Mouse (Mus musculus): ENCODE data around the gene Gfra1.

Gene Gfra1

GRCm38 (mm10) chr19:58388851-58389447 lies 66.8 kb downstream of the Gfra1 start:
- DNase-seq: no peak

GRCm38 (mm10) chr19:58383273-58383672 lies 72.4 kb downstream of the Gfra1 start:
- no peak for DNase-seq

- DNase-seq: no peak
Observed at GRCm38 (mm10) chr19:58382535-58382934, 73.2 kb downstream of the Gfra1 start.

GRCm38 (mm10) chr19:58377969-58378368 lies 77.7 kb downstream of the Gfra1 start:
- DNase-seq: no peak

GRCm38 (mm10) chr19:58376675-58377102 lies 79.0 kb downstream of the Gfra1 start:
- DNase-seq: peak; percentile 43

GRCm38 (mm10) chr19:58374648-58375047 lies 81.1 kb downstream of the Gfra1 start:
- no peak for DNase-seq

- DNase-seq: no peak
Observed at GRCm38 (mm10) chr19:58374155-58374554, 81.6 kb downstream of the Gfra1 start.

- no peak for DNase-seq
Observed at GRCm38 (mm10) chr19:58368513-58368912, 87.2 kb downstream of the Gfra1 start.

- no peak for DNase-seq
Observed at GRCm38 (mm10) chr19:58364688-58365087, 91.0 kb downstream of the Gfra1 start.

GRCm38 (mm10) chr19:58360982-58361381 lies 94.7 kb downstream of the Gfra1 start:
- DNase-seq: no peak

- DNase-seq: no peak
Observed at GRCm38 (mm10) chr19:58358063-58358462, 97.6 kb downstream of the Gfra1 start.

- DNase-seq: no peak
Observed at GRCm38 (mm10) chr19:58353953-58354352, 101.8 kb downstream of the Gfra1 start.

- DNase-seq: no peak
Observed at GRCm38 (mm10) chr19:58353260-58353870, 102.3 kb downstream of the Gfra1 start.

- DNase-seq: no peak
Observed at GRCm38 (mm10) chr19:58349890-58350408, 105.8 kb downstream of the Gfra1 start.

GRCm38 (mm10) chr19:58345137-58345536 lies 110.6 kb downstream of the Gfra1 start:
- DNase-seq: no peak

- no peak for DNase-seq
Observed at GRCm38 (mm10) chr19:58341351-58341750, 114.4 kb downstream of the Gfra1 start.

- no peak for DNase-seq
Observed at GRCm38 (mm10) chr19:58340221-58340620, 115.5 kb downstream of the Gfra1 start.

GRCm38 (mm10) chr19:58336802-58337201 lies 118.9 kb downstream of the Gfra1 start:
- DNase-seq: no peak

- no peak for DNase-seq
Observed at GRCm38 (mm10) chr19:58335585-58336530, 119.9 kb downstream of the Gfra1 start.

- no peak for DNase-seq
Observed at GRCm38 (mm10) chr19:58329305-58329704, 126.4 kb downstream of the Gfra1 start.

GRCm38 (mm10) chr19:58328014-58328413 lies 127.7 kb downstream of the Gfra1 start:
- DNase-seq: no peak

GRCm38 (mm10) chr19:58316474-58316873 lies 139.2 kb downstream of the Gfra1 start:
- no peak for DNase-seq

GRCm38 (mm10) chr19:58315681-58316080 lies 140.0 kb downstream of the Gfra1 start:
- no peak for DNase-seq
